ENCODE assay signal across 14 mouse cellular contexts in genomic region chr1:86432778-86433177, GRCm38 (mm10). TPM values are rescaled to one million over a fixed set of nuclear protein-coding genes. Genes with fewer than 3 reads are reported as not detected.
DNase-seq lines count a peak whose midpoint lies in the region; ATAC-seq and TF ChIP-seq lines count a peak whose summit lies in the region.
"Had no signal": no experiment of that assay in that cellular context is flagged by ENCODE, and none has a peak within 500 bp of the region (broad histone marks: within the 10 kb centered on the region; RNA-seq: fewer than 3 reads in every experiment).

No protein-coding gene starts in this region.

- WGBS in kidney, embryonic 15.5 days, result 71% methylated on average over 4 of the region's 4 CpGs
- 17% methylated on average over 4 of the region's 4 CpGs for whole genome bisulfite sequencing in liver, embryonic 16.5 days (ENCODE audit: insufficient replicate concordance)

- no peak for TF ChIP-seq CTCF in G1E (IDR thresholded peaks at IDR 0.05; ENCODE audit: low read depth, low read length)

- H3K4me2 ChIP-seq in kidney, embryonic 15.5 days, result no peak overlapping the region
- H3K4me2 ChIP-seq in liver, embryonic 16.5 days (ENCODE audit: low read depth, low read length), result no peak overlapping the region
- H3K4me2 ChIP-seq: limb, embryonic 13.5 days had no signal

- no peak overlapping the region for H3K4me3 ChIP-seq in kidney, embryonic 15.5 days (replicated peaks)
- no peak overlapping the region for H3K4me3 ChIP-seq in G1E (ENCODE audit: low read depth, low read length)
- H3K4me3 ChIP-seq in liver, embryonic 16.5 days (ENCODE audit: low read depth, low read length), result no peak overlapping the region
- H3K4me3 ChIP-seq: limb, embryonic 13.5 days had no signal

- no peak overlapping the region for H3K9ac ChIP-seq in kidney, embryonic 15.5 days
- no peak overlapping the region for H3K9ac ChIP-seq in liver, embryonic 16.5 days (ENCODE audit: low read depth, low read length)
- H3K9ac ChIP-seq: limb, embryonic 13.5 days had no signal

- no peak for DNase-seq in kidney, postnatal 25 days
- no peak for DNase-seq in G1E (ENCODE audit: low spot score)
- no peak for DNase-seq in ovary, postnatal 36 days (ENCODE audit: low spot score)
- DNase-seq in thymus, postnatal 10 days (ENCODE audit: low spot score in 2 of 2), result no peak
- DNase-seq in spleen, postnatal 10 days (ENCODE audit: low spot score in 2 of 2), result no peak
- DNase-seq: layer of hippocampus, adult 9-11 months; thymus, adult 2 months had no signal

- peaks cover 40% of the 10 kb centered on the region for H3K4me1 ChIP-seq in kidney, embryonic 15.5 days
- peaks cover 53% of the 10 kb centered on the region for H3K4me1 ChIP-seq in G1E (ENCODE audit: insufficient read depth, low read depth, low read length)
- H3K4me1 ChIP-seq in liver, embryonic 16.5 days (ENCODE audit: control insufficient read depth, low read depth, low read length), result peaks cover 37% of the 10 kb centered on the region

- H3K9me3 ChIP-seq in kidney, embryonic 15.5 days (replicated peaks), result no peaks in the 10 kb centered on the region
- H3K9me3 ChIP-seq in G1E (replicated peaks), result no peaks in the 10 kb centered on the region
- H3K9me3 ChIP-seq in liver, embryonic 16.5 days (replicated peaks; ENCODE audit: control insufficient read depth, low read length), result no peaks in the 10 kb centered on the region
- H3K9me3 ChIP-seq: limb, embryonic 13.5 days had no signal

- no peak for ATAC-seq in kidney, embryonic 15.5 days (replicated peaks; ENCODE audit: low FRiP score)
- 0 out of 2 replicates have a peak, but pooled peaks have one; percentile 17 for ATAC-seq in G1E (ENCODE audit: extremely low read depth, insufficient number of reproducible peaks, low FRiP score, poor library complexity, severe bottlenecking)
- ATAC-seq in common myeloid progenitor, adult 5-6 weeks (replicated peaks; ENCODE audit: low read depth, poor library complexity, severe bottlenecking), result peak; percentile 14
- ATAC-seq in liver, embryonic 16.5 days (ENCODE audit: low read depth), result no peak

- no peaks in the 10 kb centered on the region for H3K27me3 ChIP-seq in kidney, embryonic 15.5 days
- peaks cover under 1% of the 10 kb centered on the region for H3K27me3 ChIP-seq in G1E (ENCODE audit: insufficient read depth, low read length)
- no peaks in the 10 kb centered on the region for H3K27me3 ChIP-seq in liver, embryonic 16.5 days (ENCODE audit: control insufficient read depth, insufficient read depth, low read depth, low read length)
- H3K27me3 ChIP-seq: limb, embryonic 13.5 days had no signal

- H3K27ac ChIP-seq in kidney, embryonic 15.5 days, result peak overlapping the region; percentile 99; the same call in 1 of the 2 replicates
- 0 out of 2 replicates have a peak overlapping the region, but pooled peaks have one; percentile 18 for H3K27ac ChIP-seq in liver, embryonic 16.5 days (ENCODE audit: low read length)

- no peaks in the 10 kb centered on the region for H3K36me3 ChIP-seq in kidney, embryonic 15.5 days
- H3K36me3 ChIP-seq in G1E (replicated peaks), result no peaks in the 10 kb centered on the region
- H3K36me3 ChIP-seq in liver, embryonic 16.5 days (ENCODE audit: control insufficient read depth, insufficient read depth), result no peaks in the 10 kb centered on the region
- H3K36me3 ChIP-seq: limb, embryonic 13.5 days had no signal

RNA-seq across cellular contexts. Expression of gene Tex44, which starts 6.6 kb away (rescaled TPM):
- polyA plus RNA-seq in kidney, embryonic 15.5 days (2015; fragmentation: Nextera tagmentation; extraction: Ambion mirVana), result not detected in 2 replicates
- not detected in 2 replicates for total RNA-seq in G1E (2014; fragmentation: Nextera tagmentation)
- 0.16 and 0.17 TPM in 2 replicates for total RNA-seq in G1E (2017)
- polyA plus RNA-seq in G1E (2012), result not detected in 2 replicates
- total RNA-seq in common myeloid progenitor, adult 5-6 weeks (2017), result not detected in 2 replicates
- polyA plus RNA-seq in liver, embryonic 16.5 days (2015; fragmentation: Nextera tagmentation; extraction: Ambion mirVana), result not detected in 2 replicates
- total RNA-seq: hematopoietic stem cell, adult 5-6 weeks had no signal
- polyA plus RNA-seq: kidney, embryonic 14.5 days; limb, embryonic 13.5 days; macrophage had no signal

RNA-seq across cellular contexts. Expression of gene Nmur1, which starts 6.8 kb away (rescaled TPM):
- 0.13 TPM in 1 of 2 replicates, not detected in the other for polyA plus RNA-seq in kidney, embryonic 15.5 days (2015; fragmentation: Nextera tagmentation; extraction: Ambion mirVana)
- total RNA-seq in G1E (2014; fragmentation: Nextera tagmentation), result not detected in 2 replicates
- total RNA-seq in G1E (2017), result not detected in 2 replicates
- not detected in 2 replicates for polyA plus RNA-seq in G1E (2012)
- not detected in 2 replicates for total RNA-seq in common myeloid progenitor, adult 5-6 weeks (2017)
- polyA plus RNA-seq in liver, embryonic 16.5 days (2015; fragmentation: Nextera tagmentation; extraction: Ambion mirVana), result not detected in 2 replicates
- total RNA-seq: hematopoietic stem cell, adult 5-6 weeks had no signal
- polyA plus RNA-seq: kidney, embryonic 14.5 days; limb, embryonic 13.5 days; macrophage had no signal

Comparison
In these comparisons a context has a peak if more than half of its experiments do, and no peak if none do; other contexts are left out.
1. ATAC-seq: peak in G1E (single experiment) and common myeloid progenitor, adult 5-6 weeks (single experiment); none in kidney, embryonic 15.5 days (single experiment) and liver, embryonic 16.5 days (single experiment).